ENCODE assay signal across 13 mouse cellular contexts in the genomic region with DNA sequence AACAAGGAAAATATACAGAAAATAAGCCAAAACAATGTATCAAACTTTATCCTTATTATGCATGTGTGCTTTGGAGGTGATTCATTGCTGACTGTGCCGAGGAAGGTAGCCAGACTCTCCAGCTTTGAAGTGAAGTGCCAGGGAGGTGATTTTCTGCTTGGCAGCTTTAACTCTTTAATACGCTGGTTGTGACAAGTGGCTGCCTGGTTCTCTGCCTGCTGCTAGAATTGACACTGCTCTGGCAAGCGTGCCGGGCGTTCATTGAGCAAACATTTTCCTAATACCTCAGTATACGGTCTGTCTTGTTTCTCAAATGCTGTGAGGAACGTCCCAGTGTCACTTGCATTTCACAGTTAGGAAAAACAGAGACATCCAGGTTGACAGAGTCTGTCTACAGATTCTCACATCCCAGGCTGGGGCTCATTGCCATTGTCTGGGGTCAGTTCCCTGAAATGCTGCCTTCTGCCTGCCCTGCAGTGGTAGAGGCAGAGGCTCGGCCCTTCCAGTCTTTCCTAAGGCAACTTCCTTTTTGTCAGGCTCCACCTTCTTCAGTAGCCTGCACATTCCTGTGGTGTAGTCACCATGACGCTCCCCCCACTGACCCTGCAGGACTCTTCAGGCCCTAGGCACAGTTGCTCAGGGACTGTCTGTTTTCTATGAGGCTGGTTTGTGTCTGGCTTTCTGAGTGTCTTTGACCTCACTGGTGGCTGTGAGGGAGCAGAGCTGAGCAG.
DNase-seq lines count a peak whose midpoint lies in the region; ATAC-seq and TF ChIP-seq lines count a peak whose summit lies in the region.
"Had no signal": no experiment of that assay in that cellular context is flagged by ENCODE, and none has a peak within 500 bp of the region (broad histone marks: within the 10 kb centered on the region; RNA-seq: fewer than 3 reads in every experiment).

No protein-coding gene starts in this region.

- H3K9ac ChIP-seq in midbrain, postnatal 0 days (replicated peaks; ENCODE audit: low read length, poor library complexity, severe bottlenecking) = no peak overlapping the region
- no peak overlapping the region for H3K9ac ChIP-seq in midbrain, embryonic 14.5 days (replicated peaks; ENCODE audit: low read length)
- peak overlapping the region; percentile 35 for H3K9ac ChIP-seq in kidney, embryonic 16.5 days (replicated peaks; ENCODE audit: low read length)
- no peak overlapping the region for H3K9ac ChIP-seq in forebrain, postnatal 0 days
- H3K9ac ChIP-seq: forebrain, embryonic 13.5 days; heart, embryonic 13.5 days; liver, embryonic 12.5 days; neural tube, embryonic 12.5 days had no signal

- no peak overlapping the region for H3K4me2 ChIP-seq in midbrain, postnatal 0 days (ENCODE audit: low read depth, low read length, poor library complexity, severe bottlenecking)
- H3K4me2 ChIP-seq in midbrain, embryonic 14.5 days (ENCODE audit: low read length) = no peak overlapping the region
- H3K4me2 ChIP-seq in kidney, embryonic 16.5 days (replicated peaks; ENCODE audit: low read depth, low read length) = 0 out of 2 replicates have a peak overlapping the region, but pooled peaks have one; percentile 18
- no peak overlapping the region for H3K4me2 ChIP-seq in forebrain, postnatal 0 days (ENCODE audit: low read depth)
- H3K4me2 ChIP-seq: forebrain, embryonic 13.5 days; heart, embryonic 13.5 days; liver, embryonic 12.5 days; neural tube, embryonic 12.5 days had no signal

- H3K36me3 ChIP-seq in midbrain, postnatal 0 days (ENCODE audit: insufficient read depth, low read length) = no peaks in the 10 kb centered on the region
- H3K36me3 ChIP-seq in midbrain, embryonic 14.5 days (ENCODE audit: control insufficient read depth, insufficient read depth, low read length) = no peaks in the 10 kb centered on the region
- H3K36me3 ChIP-seq in kidney, embryonic 16.5 days (ENCODE audit: insufficient read depth, low read length) = no peaks in the 10 kb centered on the region
- peaks cover 58% of the 10 kb centered on the region for H3K36me3 ChIP-seq in macrophage (ENCODE audit: inconsistent target)
- no peaks in the 10 kb centered on the region for H3K36me3 ChIP-seq in forebrain, postnatal 0 days (ENCODE audit: insufficient read depth)
- H3K36me3 ChIP-seq: heart, embryonic 13.5 days; liver, embryonic 12.5 days had no signal

- TF ChIP-seq CTCF in midbrain, postnatal 0 days (IDR thresholded peaks at IDR 0.05) = no peak
- TF ChIP-seq CTCF in forebrain, postnatal 0 days (IDR thresholded peaks at IDR 0.05; ENCODE audit: low read depth) = no peak
- TF ChIP-seq CTCF in cerebellum, adult 2 months (IDR thresholded peaks at IDR 0.05; ENCODE audit: borderline replicate concordance, insufficient read depth, low read depth, low read length) = no peak

- H3K4me3 ChIP-seq in midbrain, postnatal 0 days (ENCODE audit: low read depth, low read length) = no peak overlapping the region
- H3K4me3 ChIP-seq in midbrain, embryonic 14.5 days (replicated peaks; ENCODE audit: low read depth, low read length) = no peak overlapping the region
- no peak overlapping the region for H3K4me3 ChIP-seq in kidney, embryonic 16.5 days (ENCODE audit: low read length)
- H3K4me3 ChIP-seq in macrophage (ENCODE audit: inconsistent target) = no peak overlapping the region
- no peak overlapping the region for H3K4me3 ChIP-seq in forebrain, postnatal 0 days (ENCODE audit: low read depth, low read length)
- H3K4me3 ChIP-seq in cerebellum, adult 2 months (replicated peaks; ENCODE audit: insufficient read depth, low read depth, low read length) = no peak overlapping the region
- H3K4me3 ChIP-seq: forebrain, embryonic 13.5 days; heart, embryonic 13.5 days; liver, embryonic 12.5 days; neural tube, embryonic 12.5 days had no signal

- ATAC-seq in midbrain, postnatal 0 days (ENCODE audit: low FRiP score) = no peak
- no peak for ATAC-seq in midbrain, embryonic 14.5 days (ENCODE audit: low FRiP score, low TSS enrichment)
- ATAC-seq in kidney, embryonic 16.5 days (ENCODE audit: low FRiP score, low TSS enrichment) = peak; percentile 84
- no peak for ATAC-seq in forebrain, postnatal 0 days
- no peak for ATAC-seq in erythroid progenitor cell, adult 5-6 weeks (replicated peaks; ENCODE audit: low FRiP score, poor library complexity, severe bottlenecking)
- ATAC-seq: forebrain, embryonic 13.5 days; liver, embryonic 12.5 days had no signal

- 33% methylated on average over 9 of the region's 9 CpGs for WGBS in midbrain, postnatal 0 days
- 22% methylated on average over 9 of the region's 9 CpGs for WGBS in midbrain, embryonic 14.5 days
- 39% methylated on average over 9 of the region's 9 CpGs for WGBS in kidney, embryonic 16.5 days
- WGBS in macrophage (ENCODE audit: missing documents) = 71% methylated on average over 9 of the region's 9 CpGs
- 44% methylated on average over 9 of the region's 9 CpGs for WGBS in forebrain, postnatal 0 days
- WGBS in cerebellum, adult 2 months = 43% methylated on average over 9 of the region's 9 CpGs

- H3K79me2 ChIP-seq in macrophage (ENCODE audit: inconsistent target) = peaks cover 76% of the 10 kb centered on the region; the same call in 1 of the 2 replicates

- peak; percentile 37 for DNase-seq in midbrain, postnatal 0 days (ENCODE audit: low spot score)
- no peak for DNase-seq in midbrain, embryonic 14.5 days
- DNase-seq in embryo, embryonic 11 days = peak; percentile 33
- no peak for DNase-seq in forebrain, postnatal 0 days
- DNase-seq in cerebellum, adult 2 months = no peak
- DNase-seq: cerebellum, adult 11-12 months had no signal

- TF ChIP-seq POLR2A in cerebellum, adult 2 months (IDR thresholded peaks at IDR 0.05; ENCODE audit: borderline replicate concordance, insufficient read depth, low read length) = no peak

- no peak overlapping the region for H3K27ac ChIP-seq in midbrain, postnatal 0 days (ENCODE audit: low read depth, low read length)
- H3K27ac ChIP-seq in midbrain, embryonic 14.5 days (replicated peaks; ENCODE audit: low read depth, low read length) = no peak overlapping the region
- H3K27ac ChIP-seq in kidney, embryonic 16.5 days (ENCODE audit: low read length) = peak overlapping the region; percentile 82
- H3K27ac ChIP-seq in macrophage = peak overlapping the region; percentile 22; the same call in 1 of the 2 replicates
- no peak overlapping the region for H3K27ac ChIP-seq in forebrain, postnatal 0 days (ENCODE audit: low read depth, low read length)
- H3K27ac ChIP-seq in cerebellum, adult 2 months (ENCODE audit: insufficient read depth, low read length) = no peak overlapping the region
- H3K27ac ChIP-seq: forebrain, embryonic 13.5 days; heart, embryonic 13.5 days; liver, embryonic 12.5 days; neural tube, embryonic 12.5 days had no signal

- H3K27me3 ChIP-seq in midbrain, postnatal 0 days (ENCODE audit: insufficient read depth, low read length) = no peaks in the 10 kb centered on the region
- H3K27me3 ChIP-seq in midbrain, embryonic 14.5 days (ENCODE audit: control insufficient read depth, insufficient read depth, low read length) = no peaks in the 10 kb centered on the region
- H3K27me3 ChIP-seq in kidney, embryonic 16.5 days (ENCODE audit: insufficient read depth, low read length) = no peaks in the 10 kb centered on the region
- H3K27me3 ChIP-seq in forebrain, postnatal 0 days (ENCODE audit: insufficient read depth, low read length) = no peaks in the 10 kb centered on the region
- no peaks in the 10 kb centered on the region for H3K27me3 ChIP-seq in cerebellum, adult 2 months (ENCODE audit: control insufficient read depth, insufficient read depth, low read length)
- H3K27me3 ChIP-seq: forebrain, embryonic 13.5 days; heart, embryonic 13.5 days; liver, embryonic 12.5 days; neural tube, embryonic 12.5 days had no signal

- H3K9me3 ChIP-seq in midbrain, postnatal 0 days (ENCODE audit: low read length) = 0 out of 2 replicates have a peak, but pooled peaks cover 4% of the 10 kb centered on the region
- H3K9me3 ChIP-seq in midbrain, embryonic 14.5 days (ENCODE audit: control insufficient read depth, low read length) = peaks cover 11% of the 10 kb centered on the region
- H3K9me3 ChIP-seq in kidney, embryonic 16.5 days (ENCODE audit: low read length) = peaks cover 18% of the 10 kb centered on the region
- H3K9me3 ChIP-seq in forebrain, postnatal 0 days (ENCODE audit: low read length) = peaks cover 6% of the 10 kb centered on the region; the same call in 1 of the 2 replicates

- H3K4me1 ChIP-seq in midbrain, postnatal 0 days (ENCODE audit: insufficient read depth, low read length) = peaks cover 4% of the 10 kb centered on the region; the same call in 1 of the 2 replicates
- peaks cover 18% of the 10 kb centered on the region for H3K4me1 ChIP-seq in midbrain, embryonic 14.5 days (ENCODE audit: control insufficient read depth, insufficient read depth, low read length)
- H3K4me1 ChIP-seq in kidney, embryonic 16.5 days (ENCODE audit: insufficient read depth, low read length) = peaks cover 33% of the 10 kb centered on the region
- peaks cover 7% of the 10 kb centered on the region; the same call in 1 of the 2 replicates for H3K4me1 ChIP-seq in forebrain, postnatal 0 days (ENCODE audit: insufficient read depth)
- H3K4me1 ChIP-seq in cerebellum, adult 2 months (ENCODE audit: control insufficient read depth, insufficient read depth, low read length) = peaks cover 4% of the 10 kb centered on the region
- H3K4me1 ChIP-seq: liver, embryonic 12.5 days had no signal

Comparison
In these comparisons a context has a peak if more than half of its experiments do, and no peak if none do; other contexts are left out.
1. DNase-seq: peak in midbrain, postnatal 0 days (single experiment) and embryo, embryonic 11 days (single experiment); none in midbrain, embryonic 14.5 days (single experiment), forebrain, postnatal 0 days (single experiment) and cerebellum, adult 2 months (0 of 2).
2. H3K27ac ChIP-seq: peak in kidney, embryonic 16.5 days (single experiment) and macrophage (single experiment); none in midbrain, postnatal 0 days (single experiment), midbrain, embryonic 14.5 days (single experiment), forebrain, postnatal 0 days (single experiment) and cerebellum, adult 2 months (single experiment).